Mouse (Mus musculus): ENCODE data around the gene Zbtb9.
A peak's percentile ranks its signal among the peaks of the same experiment; 100 is the strongest.

Zbtb9 gene

DNA sequence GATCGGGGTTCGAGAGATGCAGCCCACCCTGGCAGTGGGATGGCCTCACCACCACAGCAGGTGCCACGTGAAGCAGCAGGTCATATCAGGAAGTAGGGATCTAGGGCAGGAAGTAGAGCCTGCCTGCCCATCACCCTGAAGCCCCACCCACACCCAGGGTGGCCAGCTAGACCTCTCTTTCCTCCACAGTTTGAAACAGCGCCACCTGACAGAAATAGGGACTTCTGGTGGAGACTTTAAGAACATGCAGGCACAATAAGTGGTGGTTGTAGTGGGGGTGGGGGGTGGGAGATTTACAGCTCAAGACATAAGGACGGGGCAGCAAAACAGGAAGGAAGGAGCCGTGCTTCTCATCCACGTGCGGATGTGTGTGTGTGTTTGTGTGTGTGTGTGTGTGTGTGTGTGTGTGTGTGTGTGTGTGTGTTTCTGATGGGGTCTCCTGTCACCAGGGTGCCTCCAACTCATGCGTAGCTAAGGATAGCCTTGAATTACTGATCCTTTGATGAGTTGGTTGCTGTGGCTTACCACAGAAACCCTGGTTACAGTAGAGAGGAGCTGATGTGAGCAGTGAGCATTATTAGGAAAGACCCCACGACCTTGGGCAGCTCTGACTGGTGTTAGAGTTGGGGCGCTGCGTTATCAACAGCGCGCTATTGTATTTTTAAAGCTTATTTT is 39.2 kb downstream of the Zbtb9 start:
- DNase-seq (ENCODE audit: low read depth), result no peak

DNA sequence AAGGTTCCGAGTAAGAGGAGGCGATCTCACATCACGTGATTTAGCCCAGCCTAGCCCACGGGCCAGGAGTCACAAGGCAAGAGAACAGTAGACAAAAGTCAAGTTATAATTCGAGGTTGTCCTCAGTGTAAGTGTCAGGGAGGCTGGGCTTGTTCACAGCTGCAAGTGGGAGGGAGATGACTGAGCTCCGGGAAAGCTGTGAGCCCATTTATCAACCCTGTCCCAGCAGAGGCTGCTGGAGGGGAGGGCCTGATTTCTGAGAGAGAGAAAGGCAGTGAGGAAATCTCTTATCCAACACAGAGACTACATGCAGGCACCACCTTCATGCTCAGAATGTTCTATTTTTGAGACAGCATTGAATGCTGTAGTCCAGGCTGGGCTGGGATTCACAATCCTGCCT is 39.9 kb downstream of the Zbtb9 start:
- DNase-seq (ENCODE audit: low read depth), result no peak

DNA sequence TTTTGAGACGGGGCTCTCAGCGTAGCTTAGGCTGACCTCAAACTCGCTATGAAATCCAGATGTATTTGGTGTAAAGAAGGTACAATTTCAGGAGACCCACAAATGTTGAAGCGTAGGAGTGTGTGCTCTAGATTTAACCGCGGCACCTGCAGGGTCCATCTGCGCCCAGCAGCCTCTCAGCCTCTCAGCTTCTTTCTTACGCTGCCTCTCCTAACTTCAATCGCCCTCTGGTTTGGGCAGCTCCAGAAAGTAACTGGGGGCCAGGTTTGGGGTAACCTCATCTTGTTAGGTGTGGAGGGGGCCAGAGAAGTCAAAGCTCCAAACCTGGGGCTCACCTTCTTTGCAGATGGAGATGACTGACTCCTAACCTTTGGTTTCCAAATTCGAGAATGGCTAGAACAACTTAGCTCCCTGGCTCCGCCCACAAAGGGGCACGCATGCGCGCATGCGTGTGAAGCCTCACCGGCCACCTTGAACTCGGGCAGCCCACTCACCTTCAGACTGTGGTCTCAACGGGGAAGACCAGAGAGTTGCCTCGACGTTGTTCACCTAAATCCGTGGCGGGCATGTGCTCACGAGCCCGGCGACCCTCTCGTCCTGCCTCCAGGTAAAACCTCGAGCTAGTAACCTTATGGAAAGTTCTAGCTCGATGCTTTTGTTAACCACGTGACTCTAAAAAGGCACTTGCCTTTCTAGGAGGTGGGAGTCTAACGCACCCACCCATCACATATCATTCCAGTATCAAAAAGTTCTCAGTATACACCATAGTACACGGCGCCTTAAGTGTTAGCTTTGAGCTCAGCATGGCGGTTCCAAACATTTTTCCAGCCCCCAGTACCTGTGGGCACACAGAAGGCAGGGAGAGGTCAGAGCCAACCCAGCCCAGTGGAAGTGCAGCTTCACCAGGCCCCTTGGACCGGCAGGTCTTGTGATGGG is 44.9 kb downstream of the Zbtb9 start:
- DNase-seq (ENCODE audit: low read depth), result no peak

DNA sequence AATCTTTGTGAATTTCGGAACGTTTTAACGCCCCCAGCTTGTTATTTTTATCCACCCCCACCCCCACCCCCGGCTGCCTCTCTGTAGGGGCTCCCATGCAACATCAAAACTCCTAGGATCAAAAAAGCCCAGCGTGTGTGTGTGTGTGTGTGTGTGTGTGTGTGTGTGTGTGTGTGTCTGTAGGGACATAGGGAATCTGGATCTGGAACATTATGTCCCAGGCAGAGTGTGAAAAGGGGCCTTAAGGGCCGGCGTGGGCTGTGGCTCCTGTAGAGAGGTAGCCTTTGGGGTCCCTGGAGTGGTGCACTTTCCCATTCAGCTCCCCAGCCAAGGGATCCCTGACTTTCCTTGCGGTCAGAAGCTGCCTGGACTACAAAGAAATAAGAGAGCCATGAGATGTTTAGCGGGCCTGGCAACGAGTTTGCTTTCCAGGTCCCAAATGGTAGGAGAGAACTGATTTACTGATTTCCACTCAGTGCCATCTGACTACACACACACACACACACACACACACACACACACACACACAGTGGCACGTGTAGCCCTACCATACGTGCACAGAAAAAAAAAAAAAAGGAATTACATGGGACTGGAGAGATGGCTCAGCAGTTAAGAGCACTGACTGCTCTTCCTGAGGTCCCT is 45.7 kb downstream of the Zbtb9 start:
- no peak for DNase-seq (ENCODE audit: low read depth)

DNA sequence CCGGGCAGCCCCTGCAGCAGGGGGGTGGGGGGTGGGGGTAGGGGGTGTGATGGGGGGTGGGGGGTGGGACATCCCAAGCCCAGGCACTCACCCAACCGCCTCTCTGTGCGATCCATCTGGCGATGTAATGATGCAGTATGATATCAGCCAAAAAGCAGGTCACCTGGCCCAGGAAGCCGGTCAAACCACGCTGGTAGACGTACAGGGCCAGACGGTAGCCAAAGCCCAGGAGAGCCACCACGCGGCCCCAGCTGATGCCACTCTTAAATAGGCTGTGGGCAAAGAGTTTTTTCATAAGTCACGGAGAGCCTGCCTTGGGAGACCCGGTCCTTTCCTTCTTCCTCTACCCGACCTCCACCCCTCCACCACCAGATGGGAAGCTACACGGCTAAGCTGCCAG is 48.1 kb downstream of the Zbtb9 start:
- DNase-seq (ENCODE audit: low read depth), result no peak

DNA sequence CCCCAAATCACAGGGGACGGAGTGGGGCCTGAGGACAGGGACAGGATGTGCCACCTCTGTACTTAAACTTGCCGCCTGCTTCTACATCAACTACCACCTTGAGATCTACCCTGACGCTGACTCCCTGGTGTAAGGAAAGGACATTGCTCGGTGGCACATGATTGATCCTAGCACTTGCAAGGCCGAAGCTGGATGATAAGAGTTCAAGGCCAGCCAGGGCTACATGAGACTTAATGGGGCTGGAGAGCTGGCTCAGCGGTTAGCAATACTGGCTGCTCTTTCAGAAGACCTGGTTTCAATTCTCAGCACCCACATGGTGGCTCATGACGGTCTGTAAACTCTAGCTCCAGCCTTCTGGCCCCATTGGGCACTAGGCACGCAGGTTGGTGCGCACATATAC is 48.8 kb downstream of the Zbtb9 start:
- DNase-seq (ENCODE audit: low read depth), result no peak

DNA sequence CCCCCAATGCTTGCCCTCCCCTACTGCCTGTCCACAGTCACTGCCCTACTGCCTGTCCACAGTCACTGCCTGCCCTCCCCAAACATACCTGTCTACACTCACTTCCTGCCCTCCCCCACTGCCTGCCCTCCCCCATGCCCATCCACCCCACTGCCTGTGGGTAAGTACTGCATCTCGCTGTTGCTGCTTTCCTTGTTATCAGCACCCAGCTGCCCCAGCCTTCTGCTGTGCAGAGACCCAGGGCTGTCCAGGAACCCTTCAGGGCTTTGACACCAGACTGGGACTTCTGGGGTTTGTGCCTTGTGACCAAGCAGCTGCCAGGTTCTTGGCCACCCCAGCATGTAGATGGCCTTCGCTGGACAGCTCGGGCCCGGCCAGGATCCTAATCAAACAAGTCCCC is 50.4 kb downstream of the Zbtb9 start:
- no peak for DNase-seq (ENCODE audit: low read depth)

DNA sequence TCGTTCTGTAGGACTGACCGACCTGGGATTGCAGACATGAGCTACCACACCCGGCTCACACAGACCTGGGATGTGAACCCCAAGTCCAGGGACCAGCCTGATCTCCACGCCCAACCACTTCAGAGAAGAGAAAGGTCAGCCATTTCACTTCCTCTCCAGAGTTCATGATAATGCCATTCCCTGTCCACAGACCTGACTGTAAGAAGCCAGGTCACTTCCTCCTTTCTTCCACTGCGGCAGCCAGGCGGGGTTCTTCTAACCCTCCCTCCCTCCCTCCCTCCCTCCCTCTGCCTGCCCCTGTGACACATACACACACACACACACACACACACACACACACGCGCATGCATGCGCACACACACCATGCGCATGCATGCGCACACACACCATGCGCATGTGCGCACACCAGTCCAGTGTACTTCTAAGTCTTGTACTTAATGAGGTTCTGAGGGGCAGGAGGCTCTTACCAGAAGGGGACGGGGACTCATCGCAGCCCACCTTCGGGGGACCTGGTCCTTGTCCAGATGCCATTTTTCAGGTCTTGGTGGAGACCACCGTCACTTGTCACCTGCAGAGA is 52.4 kb downstream of the Zbtb9 start:
- DNase-seq (ENCODE audit: low read depth), result no peak

DNA sequence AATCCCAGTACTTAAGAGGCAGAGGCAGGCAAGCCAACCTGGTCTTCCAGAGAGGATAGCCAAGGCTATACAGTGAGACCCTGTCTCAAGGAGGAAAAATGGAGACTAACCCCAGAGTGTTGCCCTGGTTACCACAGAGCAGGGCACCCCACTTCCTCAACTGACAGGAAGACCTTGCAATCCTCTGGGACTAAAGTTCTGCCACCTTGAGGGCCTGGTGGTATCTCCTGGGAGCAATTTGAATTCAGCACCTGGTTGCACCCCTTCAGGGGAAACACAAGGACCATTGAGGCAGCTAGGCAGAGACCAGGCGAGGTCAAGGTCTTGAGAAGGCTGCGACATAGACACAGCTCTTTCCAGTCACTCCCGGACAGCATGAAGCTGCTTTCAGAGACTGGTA is 53.0 kb downstream of the Zbtb9 start:
- no peak for DNase-seq (ENCODE audit: low read depth)

DNA sequence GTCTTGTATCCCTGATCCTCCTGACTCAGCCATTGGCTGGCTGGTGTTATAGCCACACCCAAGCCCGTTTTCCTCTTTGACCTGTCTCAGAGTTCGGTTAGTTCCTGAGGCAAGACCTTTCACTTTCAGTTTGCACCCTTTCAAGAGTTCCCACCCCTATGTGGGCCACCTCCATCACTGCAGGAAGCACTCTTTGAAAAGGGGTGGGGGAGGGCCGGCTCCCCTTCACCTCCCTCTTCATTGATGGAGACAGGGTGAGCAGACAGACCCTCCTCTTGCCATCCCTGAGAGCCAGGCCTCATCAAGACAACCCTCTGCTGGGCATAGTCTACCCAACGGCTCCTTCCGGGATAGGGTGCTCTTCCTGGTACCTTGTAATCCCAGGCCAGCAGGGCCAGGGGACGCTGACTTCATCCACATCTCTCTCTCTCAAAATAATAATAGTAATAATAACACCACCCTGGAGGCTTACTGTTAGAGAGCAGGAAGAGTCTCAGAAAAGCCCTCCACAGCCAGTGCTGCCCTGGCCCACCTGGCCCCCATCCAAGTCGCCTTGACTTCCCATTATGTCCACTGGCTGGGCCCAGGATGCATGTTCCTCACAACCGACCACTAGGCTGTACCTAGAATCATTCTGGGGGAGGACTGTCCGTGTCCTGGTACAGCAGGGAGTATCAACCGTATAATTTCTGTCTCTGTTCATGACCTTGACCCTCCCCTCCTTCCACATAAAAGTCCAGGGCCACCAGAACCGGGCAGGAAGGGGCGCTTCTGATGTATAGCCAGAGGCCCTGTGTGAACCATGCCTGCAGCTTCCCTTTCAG is 54.7 kb downstream of the Zbtb9 start:
- DNase-seq (ENCODE audit: low read depth), result no peak

DNA sequence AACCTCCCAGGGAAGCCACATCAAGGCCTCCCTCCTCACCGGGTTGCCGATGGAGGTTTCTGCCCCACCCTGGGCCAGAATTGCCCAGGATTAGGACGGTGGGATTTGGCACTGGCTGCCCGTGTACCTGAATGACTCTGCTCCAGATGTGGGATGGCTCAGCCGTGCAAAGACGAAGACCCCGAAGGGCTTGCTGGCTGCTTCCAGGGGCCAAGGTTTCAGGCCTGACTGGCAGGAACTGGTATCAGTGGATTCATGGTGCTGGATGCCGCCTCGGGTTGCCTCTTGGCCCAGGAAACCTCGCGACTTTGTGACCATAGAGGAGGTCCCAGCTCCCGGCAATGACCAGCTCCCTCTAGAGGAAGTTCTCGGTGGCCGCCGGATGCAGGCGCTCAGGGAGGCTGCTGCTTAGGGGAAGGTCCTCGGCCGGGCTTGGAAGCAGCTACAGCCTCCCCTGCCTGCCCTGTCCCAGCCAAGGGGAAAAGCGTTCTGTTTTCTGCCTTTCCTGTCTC is 55.4 kb downstream of the Zbtb9 start:
- peak; percentile 74 for DNase-seq (ENCODE audit: low read depth)

DNA sequence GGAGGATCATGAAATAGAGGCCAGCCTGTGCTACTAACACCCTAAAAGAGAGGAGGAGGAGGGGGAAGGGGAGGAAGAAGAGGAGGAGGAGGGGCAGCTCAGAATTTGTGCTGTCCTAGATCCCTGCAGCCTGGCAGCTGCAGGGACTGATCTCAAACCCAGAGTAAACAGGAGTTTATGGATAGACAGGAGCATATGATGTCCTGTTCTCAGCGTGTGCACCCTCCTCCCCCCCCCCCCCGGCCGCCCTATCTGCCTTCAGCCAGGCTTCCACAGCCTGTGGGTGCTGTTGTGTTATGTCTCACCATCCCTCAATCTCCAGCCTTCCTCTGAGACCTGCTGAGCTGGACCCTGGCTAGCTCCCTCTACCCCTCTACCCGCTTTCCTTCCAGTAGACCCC is 55.9 kb downstream of the Zbtb9 start, which contains the start of gene Bak1:
Bak1 (minus strand) TSS at position 101 of the 400 bp plus-strand sequence.
- DNase-seq (ENCODE audit: low read depth), result no peak

DNA sequence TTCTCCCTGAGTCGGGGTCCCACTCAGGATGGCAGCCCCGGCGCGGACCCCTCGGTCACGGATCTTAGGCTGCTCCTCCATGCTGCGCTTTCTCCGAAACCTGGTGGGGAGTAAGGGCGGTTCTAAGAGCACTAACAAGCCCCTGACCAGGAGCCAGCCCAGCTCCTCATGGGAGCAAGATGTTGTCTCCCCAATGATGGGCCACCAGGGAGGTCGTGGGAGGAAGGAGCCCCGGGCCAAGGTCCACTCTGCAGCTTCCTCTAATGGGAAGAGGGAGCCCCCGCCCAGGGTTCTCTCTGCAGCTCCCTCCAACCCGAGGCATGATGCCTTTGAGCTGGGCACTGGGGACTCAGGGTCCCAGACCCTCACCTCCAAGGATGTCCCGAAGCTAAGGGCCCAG is 56.5 kb downstream of the Zbtb9 start:
- DNase-seq (ENCODE audit: low read depth), result no peak

DNA sequence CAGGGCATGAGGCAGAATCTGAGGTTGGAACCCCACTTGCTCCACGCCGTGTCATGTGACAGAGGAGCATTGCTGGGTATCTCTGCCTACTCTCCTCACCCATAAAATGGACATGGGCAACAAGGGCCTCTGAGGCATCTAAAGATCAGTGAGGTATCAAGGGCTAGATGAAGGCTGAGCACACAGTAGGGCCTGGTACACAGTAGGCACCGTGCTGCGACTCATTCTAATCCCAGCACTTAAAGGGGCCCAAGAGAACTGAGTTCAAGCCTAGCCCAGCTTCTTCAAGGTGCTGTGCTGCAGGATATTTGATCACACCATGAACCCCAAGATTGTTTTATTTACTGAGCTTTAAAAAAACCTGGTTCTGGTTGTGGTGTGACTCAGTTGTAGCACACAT is 57.9 kb downstream of the Zbtb9 start:
- DNase-seq (ENCODE audit: low read depth), result no peak

DNA sequence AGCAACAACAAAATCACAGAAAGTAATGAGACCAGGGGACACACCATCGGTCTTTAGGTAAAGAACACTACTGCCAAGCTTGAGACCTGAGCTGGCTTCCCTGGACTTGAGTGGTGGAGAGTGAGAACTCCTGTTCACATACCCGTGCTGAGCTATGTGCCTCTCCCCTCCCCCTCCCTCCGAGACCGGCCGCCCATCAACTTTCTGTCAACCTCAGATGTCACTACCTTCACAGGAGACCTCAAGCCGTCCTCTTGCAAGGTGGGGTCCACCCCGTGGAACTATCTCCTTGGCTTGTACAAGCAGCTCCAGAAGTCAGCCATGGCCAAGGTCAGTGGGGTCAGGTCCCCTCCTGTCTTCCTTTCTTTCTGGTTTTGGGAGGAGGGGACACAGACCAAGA is 59.4 kb downstream of the Zbtb9 start:
- no peak for DNase-seq (ENCODE audit: low read depth)

DNA sequence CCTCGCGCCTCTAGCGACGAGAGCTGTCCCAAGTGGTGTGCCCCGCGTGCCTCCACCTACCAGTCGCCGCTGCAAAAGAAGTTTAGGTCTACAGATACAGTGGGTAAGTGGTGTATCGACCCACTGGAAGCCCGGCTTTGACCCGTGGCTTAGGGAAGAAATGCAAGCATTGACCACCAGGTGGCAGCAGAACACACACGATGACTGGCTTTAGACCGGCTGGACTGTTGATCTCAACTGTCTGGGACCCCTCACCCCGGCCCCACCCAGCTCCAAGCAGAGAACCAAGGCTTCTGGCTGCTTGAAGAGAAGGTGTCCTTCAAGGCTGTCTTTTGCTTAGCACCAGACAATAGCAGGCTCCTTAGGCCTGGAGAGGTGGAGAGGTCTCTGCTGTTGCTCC is 59.9 kb downstream of the Zbtb9 start:
- no peak for DNase-seq (ENCODE audit: low read depth)

DNA sequence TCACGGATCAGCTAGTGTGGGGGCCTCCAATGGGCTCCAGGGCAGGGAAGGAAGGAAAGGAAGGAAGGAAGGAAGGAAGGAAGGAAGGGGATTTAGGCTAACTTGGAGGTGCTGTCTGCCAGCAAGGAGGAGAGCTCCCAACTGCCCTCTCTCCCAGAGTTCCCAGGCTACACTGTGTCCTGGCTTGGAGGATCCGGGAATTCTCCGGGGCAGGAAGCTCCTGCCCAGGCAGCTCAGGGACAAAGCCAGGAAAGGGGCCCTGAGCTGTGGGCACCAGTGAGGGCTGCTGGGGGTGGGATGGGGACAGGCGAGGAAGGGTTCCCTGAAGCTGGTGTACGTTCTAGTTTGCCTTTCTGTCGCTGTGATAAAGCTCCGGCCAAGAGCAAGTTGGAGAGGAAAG is 63.5 kb downstream of the Zbtb9 start:
- DNase-seq (ENCODE audit: low read depth), result no peak

DNA sequence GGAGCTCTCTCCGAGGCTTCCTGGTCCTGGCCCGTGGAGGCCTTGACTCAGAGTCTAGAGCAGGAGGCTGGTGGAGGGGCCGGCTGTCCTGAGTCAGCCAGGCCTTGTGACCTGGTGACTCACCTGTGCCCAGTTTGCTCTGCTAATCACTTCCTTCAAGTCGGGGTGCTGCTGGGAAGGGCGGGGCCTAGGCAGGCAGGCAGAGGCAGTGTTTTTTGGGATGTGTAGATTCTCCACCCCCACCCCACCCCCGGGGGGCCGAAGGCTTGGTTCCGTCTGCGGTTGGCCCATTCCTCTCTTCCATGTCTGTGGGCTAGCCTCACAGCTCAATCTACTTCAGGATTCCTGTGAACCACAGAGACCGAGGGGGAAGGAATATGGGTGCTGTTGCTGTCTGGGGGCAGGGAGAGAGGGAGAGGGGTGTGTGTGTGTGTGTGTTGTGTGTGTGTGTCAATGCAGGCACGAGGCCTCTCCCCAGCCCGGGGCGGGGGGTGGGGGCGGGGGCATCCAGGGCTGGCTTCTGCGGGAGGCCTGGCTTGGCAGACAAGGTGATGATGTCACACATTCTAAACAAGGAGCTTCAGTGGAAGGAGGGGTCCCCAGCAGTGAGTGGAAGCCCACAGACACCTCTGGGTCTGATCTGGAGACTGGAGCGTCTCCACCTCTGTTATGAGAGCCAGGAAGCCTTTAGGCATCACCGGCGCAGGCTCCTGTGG is 65.5 kb downstream of the Zbtb9 start:
- peak; percentile 93 for DNase-seq (ENCODE audit: low read depth)

DNA sequence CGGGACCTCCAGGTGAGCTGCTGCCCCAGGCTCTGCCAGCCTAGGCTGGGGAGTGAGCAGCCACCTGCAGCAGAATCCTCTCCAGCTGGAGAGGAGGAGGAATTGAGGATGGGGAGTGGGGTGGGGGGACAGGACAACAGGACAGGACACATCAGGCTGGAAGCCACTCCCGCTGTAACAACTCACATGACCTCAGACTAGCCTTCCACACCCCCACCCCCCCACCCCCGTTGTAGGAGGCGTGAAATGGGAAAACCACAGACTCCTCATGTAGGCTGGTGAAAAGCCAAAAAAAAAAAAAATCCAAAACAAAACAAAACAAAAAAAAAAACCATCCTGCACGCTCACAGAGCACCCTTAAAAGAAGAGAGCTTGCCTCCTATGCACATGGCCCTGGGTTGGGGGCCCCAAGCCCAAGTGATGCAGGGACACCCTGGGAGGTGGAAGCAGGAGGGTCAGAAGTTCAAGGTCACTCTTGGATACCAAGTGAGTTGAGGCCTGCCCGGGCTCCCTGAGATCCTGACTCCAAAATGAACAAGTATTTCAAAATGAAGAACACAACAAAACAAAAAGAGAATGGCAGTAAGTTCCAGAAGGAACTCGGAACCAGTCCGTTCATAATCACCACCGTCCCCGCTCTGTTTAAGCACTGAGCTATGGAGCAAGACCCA is 66.6 kb downstream of the Zbtb9 start:
- DNase-seq (ENCODE audit: low read depth), result no peak
